Mouse (Mus musculus): Measurements from ENCODE around the gene Ipo9. TPM values are rescaled to one million over a fixed set of nuclear protein-coding genes. Genes with fewer than 3 reads are reported as not detected.

The Ipo9 gene
- polyA plus RNA-seq, 1 experiment from 2014 or later = 123 TPM

DNA sequence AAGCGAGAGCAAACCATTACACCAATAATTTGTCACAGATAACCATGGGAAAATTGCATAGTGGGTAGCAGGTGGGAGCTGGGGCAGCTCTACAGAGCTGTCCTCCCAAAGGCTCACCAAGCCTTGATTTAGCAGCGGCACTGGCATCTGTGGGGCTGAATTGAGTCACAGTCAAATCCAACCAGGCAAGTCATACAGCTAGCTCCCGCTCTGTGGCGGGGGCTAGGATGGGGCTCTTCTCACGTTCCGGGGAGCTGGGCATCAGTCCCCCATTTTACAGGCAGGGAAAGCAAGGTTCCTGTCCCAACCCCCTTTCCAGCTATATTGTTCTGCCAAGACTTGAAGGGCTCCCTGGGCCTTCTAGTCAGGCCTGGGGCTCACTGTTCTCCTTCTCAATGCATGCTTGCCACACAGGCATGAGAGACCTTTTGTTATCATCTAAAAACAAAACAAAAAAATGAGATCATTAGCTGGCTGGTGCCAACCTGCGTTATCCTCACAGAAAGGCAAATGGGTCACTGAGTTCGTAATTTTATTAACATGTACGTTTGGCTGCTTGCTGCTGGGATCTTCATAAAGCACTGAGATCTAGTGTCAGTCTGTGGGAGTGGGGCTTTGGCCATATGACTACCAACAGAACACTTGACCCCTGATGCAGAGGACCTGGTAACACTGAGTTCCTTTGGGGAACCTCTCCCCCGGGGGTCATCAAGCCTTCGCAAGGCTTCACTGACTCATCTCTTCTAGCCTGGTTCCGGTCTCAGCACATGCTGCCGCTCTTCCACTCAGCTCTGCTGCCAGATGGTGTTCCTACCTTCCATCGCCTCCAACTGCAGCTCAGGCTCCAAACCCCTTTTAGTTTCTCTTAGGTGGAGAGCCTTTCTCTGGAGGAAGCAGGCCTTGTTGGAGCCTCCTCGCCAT is 50.0 kb downstream of the Ipo9 start:
- no peaks in the 10 kb centered on the region for H3K27me3 ChIP-seq
- no peak for ATAC-seq (ENCODE audit: borderline replicate concordance, extremely low read depth, low FRiP score, low TSS enrichment)
- no peak overlapping the region for H3K4me2 ChIP-seq
- no peak overlapping the region for H3K4me3 ChIP-seq
- 72% methylated on average over 15 of the region's 15 CpGs for WGBS
- H3K4me1 ChIP-seq = peaks cover 2% of the 10 kb centered on the region
- no peak overlapping the region for H3K27ac ChIP-seq
- peaks cover 31% of the 10 kb centered on the region for H3K36me3 ChIP-seq
- H3K9me3 ChIP-seq = no peaks in the 10 kb centered on the region
- H3K9ac ChIP-seq = no peak overlapping the region

DNA sequence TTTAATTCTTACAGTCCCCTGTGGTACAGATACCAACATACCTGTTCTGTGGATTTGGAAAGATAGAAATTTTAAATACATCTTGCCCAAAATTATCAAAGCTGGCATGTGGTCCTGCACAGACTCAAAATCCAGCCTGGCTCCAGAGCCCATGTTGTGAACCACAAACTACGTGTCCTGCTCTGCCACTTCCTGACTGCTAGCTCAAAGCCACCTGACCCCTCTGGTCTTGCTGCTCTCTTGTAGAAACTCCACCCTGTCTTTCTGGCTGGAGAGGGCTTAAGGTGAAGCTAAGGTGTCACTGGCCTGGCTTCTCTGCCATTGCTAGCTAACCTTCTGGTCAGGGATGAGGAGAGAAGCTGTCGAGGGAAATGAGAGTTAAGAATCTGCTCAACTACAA is 51.3 kb downstream of the Ipo9 start:
- Histone ChIP-seq H3K36me3 (peaks cover 18% of the 10 kb centered on the region; the same call in 1 of the 2 replicates), H3K27ac (no peak overlapping the region), H3K4me3 (no peak overlapping the region), H3K4me2 (no peak overlapping the region), H3K9ac (no peak overlapping the region), H3K27me3 (no peaks in the 10 kb centered on the region), H3K9me3 (no peaks in the 10 kb centered on the region), H3K4me1 (peaks cover 12% of the 10 kb centered on the region)
- no peak for ATAC-seq (ENCODE audit: borderline replicate concordance, extremely low read depth, low FRiP score, low TSS enrichment)
- WGBS = 29% methylated on average over 2 of the region's 2 CpGs

DNA sequence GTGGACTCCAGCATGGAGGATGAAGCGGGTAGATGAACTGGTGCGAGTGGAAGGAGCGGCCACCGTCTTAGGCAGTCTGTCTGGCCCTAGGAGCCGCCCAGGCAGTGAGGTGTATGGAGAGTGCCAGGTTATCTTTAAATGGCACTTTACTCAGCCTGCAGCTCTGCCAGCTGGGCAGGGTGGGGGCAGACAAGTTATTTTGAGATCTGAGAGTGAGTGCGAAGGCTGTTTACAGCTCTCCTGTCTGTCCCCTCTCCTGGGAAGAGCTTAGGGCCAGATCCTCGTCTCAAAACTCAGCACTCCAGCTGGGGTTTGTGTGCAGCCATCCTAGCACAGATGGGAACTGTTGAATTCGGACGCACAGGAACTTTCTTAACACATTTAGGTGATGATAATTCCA is 51.7 kb downstream of the Ipo9 start:
- Histone ChIP-seq H3K4me3 (no peak overlapping the region), H3K4me2 (no peak overlapping the region), H3K9me3 (no peaks in the 10 kb centered on the region), H3K27me3 (no peaks in the 10 kb centered on the region), H3K27ac (no peak overlapping the region), H3K9ac (no peak overlapping the region), H3K36me3 (peaks cover 13% of the 10 kb centered on the region; the same call in 1 of the 2 replicates), H3K4me1 (peaks cover 16% of the 10 kb centered on the region)
- no peak for ATAC-seq (ENCODE audit: borderline replicate concordance, extremely low read depth, low FRiP score, low TSS enrichment)
- WGBS = 40% methylated on average over 9 of the region's 9 CpGs

DNA sequence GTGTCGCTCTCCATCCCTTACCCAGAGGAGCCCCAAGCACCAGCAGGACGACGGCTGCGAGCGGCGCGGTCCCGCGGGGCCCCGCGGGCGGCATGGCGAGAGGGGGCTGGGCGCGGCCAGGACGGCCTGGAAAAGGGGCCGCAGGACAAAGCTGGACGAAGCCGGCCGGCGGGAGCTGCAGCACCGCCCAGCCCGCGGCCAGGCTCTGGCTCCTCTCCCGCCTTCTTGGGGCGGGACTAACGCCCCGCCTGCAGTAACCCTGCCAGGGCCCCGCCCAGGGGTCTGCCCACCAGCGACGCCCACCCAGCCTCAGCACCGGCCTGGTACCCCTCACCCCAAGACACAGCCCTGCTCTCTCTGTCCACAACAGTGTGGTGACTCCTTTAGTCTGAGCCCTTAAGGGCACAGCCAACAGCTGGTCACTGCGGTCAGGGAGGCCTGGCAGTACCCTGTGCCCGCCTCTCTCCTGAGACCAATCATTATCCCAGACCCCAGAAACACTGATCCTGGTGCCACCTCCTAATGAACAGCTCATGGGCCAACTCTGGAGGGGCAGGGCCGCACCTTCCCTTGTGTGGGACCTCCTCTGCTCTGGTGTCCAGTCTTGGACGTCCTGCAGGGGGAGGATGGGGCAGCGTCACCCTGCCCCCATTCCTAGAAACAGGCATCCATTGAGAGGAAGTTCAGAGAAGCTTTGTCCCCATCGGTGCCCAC is 55.3 kb downstream of the Ipo9 start, which contains the start of gene Shisa4:
Shisa4 (minus strand) TSS at position 370 of the 714 bp plus-strand sequence.
- no peaks in the 10 kb centered on the region for H3K9me3 ChIP-seq
- peak; percentile 91 for ATAC-seq (ENCODE audit: borderline replicate concordance, extremely low read depth, low FRiP score, low TSS enrichment)
- WGBS = 2% methylated on average over 32 of the region's 38 CpGs
- peak within 1 kb of the TSS; percentile 76 for H3K9ac ChIP-seq
- H3K27ac ChIP-seq = peak within 1 kb of the TSS; percentile 46; the same call in 1 of the 2 replicates
- peak within 1 kb of the TSS; percentile 71 for H3K4me3 ChIP-seq
- H3K36me3 ChIP-seq = no peaks in the 10 kb centered on the region
- H3K4me2 ChIP-seq = peak within 1 kb of the TSS; percentile 95
- no peaks in the 10 kb centered on the region for H3K27me3 ChIP-seq
- H3K4me1 ChIP-seq = peaks cover 17% of the 10 kb centered on the region

DNA sequence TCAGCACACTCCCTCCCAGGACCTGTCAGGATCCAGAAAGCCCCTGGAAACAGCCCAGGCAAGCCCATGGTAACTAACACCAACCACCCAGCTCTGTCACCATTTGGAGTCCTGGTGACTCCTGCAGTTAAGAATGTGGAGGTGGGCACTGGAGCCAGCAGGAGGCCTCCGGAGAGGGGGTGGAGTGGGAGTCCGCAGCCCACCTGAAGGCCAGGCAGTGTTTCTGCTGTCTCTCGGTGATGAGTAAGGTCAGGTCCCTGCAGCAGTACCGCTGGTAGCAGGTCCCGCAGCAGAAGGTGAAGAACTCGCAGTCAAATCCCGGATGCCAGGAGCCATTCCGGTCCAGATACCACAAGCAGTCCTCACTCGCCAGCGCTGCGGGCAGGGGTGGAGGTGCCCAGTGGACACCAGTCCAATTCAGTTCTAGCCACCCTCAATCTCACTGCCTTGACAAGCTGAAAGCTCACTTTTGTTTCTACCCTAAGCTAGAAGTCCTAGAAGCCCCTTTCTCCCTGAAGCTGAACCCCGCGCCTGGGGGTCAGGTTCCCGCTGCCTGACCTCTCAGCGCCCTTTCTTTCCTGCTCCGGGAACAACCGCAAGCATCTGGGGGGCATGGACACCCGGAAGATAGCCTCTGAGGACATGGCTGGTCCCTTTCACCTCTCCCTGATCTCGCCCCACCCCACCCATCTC is 56.0 kb downstream of the Ipo9 start:
- peaks cover 24% of the 10 kb centered on the region for H3K4me1 ChIP-seq
- 2% methylated on average over 19 of the region's 19 CpGs for WGBS

DNA sequence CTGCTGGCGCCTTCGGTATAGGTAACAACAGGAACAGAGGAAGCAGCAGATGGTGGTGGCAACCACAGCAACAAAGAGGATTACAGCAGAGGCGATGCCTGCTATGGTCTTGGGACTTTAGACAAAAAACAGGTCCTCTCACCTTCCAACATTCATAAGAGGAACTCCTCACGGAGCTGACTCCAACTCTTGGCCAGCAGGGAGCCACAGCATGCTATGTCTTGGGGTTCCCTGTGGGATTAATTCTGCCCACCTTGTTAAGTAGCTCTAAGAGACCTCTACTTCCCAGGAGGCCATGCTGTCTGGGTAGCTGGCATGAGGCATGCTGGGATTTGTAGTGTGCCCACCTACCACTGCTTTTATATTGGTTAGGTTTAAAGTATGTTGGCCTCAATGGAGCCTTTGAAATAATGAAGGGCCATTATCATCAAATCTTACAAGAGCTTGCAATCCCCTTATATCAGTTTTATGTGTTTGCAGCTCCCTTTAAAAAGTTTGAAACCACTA is 57.1 kb downstream of the Ipo9 start:
- Histone ChIP-seq H3K4me3 (no peak overlapping the region), H3K9me3 (no peaks in the 10 kb centered on the region), H3K27ac (no peak overlapping the region), H3K36me3 (no peaks in the 10 kb centered on the region), H3K4me1 (peaks cover 35% of the 10 kb centered on the region), H3K4me2 (peak overlapping the region; percentile 95), H3K9ac (no peak overlapping the region), H3K27me3 (no peaks in the 10 kb centered on the region)
- WGBS = 77% methylated on average over 4 of the region's 4 CpGs
- no peak for ATAC-seq (ENCODE audit: borderline replicate concordance, extremely low read depth, low FRiP score, low TSS enrichment)

More for the DNA sequence above, 56.0 kb downstream of the Ipo9 start:
- Histone ChIP-seq H3K27me3 (no peaks in the 10 kb centered on the region), H3K36me3 (no peaks in the 10 kb centered on the region), H3K9me3 (no peaks in the 10 kb centered on the region), H3K4me3 (peak overlapping the region; percentile 71), H3K27ac (peak overlapping the region; percentile 46; the same call in 1 of the 2 replicates), H3K4me2 (peak overlapping the region; percentile 95), H3K9ac (peak overlapping the region; percentile 76)
- ATAC-seq (ENCODE audit: borderline replicate concordance, extremely low read depth, low FRiP score, low TSS enrichment) = no peak

DNA sequence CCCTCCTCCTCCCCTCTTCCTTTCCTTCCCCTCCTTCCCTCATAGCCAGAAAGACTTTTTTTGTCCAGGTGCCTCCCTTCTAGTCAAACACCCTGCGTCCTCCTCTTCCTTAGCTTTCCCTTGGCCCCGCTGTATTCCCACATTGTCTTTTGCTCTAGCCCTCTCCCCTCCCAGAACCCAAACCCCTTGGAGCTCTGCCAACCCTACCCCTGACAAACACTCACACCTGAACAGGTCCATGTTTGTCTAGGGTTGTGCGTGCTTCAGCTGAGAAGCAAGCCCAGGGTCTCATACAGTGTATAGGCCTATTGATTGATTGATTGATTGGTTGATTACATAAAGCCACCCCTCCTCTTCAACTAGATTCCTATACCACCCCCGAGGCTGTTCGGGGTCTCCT is 60.9 kb downstream of the Ipo9 start:
- no peaks in the 10 kb centered on the region for H3K9me3 ChIP-seq
- no peak for ATAC-seq (ENCODE audit: borderline replicate concordance, extremely low read depth, low FRiP score, low TSS enrichment)
- H3K36me3 ChIP-seq = no peaks in the 10 kb centered on the region
- WGBS = 66% methylated on average over 5 of the region's 5 CpGs
- no peak overlapping the region for H3K4me3 ChIP-seq
- peak overlapping the region; percentile 99; the same call in 1 of the 2 replicates for H3K4me2 ChIP-seq
- H3K27me3 ChIP-seq = no peaks in the 10 kb centered on the region
- H3K4me1 ChIP-seq = peaks cover 29% of the 10 kb centered on the region
- no peak overlapping the region for H3K9ac ChIP-seq
- no peak overlapping the region for H3K27ac ChIP-seq

DNA sequence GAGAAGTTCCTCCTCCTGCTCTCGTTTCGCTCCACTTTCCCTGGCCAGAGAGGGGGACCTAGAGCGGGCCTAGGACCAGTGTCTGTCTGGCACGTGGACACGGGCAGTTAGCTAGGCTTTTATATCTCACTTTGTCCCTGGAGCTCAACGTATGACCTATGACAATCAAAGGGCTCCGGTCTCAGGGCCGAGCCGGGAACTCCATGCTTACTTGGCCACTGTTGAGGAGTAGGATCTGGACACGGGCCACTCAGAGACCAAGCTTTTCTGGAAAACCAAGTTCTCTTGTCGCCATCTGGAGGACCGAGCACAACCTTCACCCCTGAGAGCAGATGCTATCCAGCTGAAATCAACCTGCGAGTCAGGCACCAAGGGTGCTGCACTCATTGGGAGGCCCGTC is 61.3 kb downstream of the Ipo9 start:
- H3K9ac ChIP-seq = peak overlapping the region; percentile 63
- no peaks in the 10 kb centered on the region for H3K36me3 ChIP-seq
- ATAC-seq (ENCODE audit: borderline replicate concordance, extremely low read depth, low FRiP score, low TSS enrichment) = peak; percentile 32; the same call in 1 of the 2 replicates
- no peaks in the 10 kb centered on the region for H3K27me3 ChIP-seq
- WGBS = 9% methylated on average over 14 of the region's 14 CpGs
- peaks cover 25% of the 10 kb centered on the region for H3K4me1 ChIP-seq
- no peaks in the 10 kb centered on the region for H3K9me3 ChIP-seq
- peak overlapping the region; percentile 99 for H3K4me2 ChIP-seq
- peak overlapping the region; percentile 48 for H3K4me3 ChIP-seq
- H3K27ac ChIP-seq = no peak overlapping the region

DNA sequence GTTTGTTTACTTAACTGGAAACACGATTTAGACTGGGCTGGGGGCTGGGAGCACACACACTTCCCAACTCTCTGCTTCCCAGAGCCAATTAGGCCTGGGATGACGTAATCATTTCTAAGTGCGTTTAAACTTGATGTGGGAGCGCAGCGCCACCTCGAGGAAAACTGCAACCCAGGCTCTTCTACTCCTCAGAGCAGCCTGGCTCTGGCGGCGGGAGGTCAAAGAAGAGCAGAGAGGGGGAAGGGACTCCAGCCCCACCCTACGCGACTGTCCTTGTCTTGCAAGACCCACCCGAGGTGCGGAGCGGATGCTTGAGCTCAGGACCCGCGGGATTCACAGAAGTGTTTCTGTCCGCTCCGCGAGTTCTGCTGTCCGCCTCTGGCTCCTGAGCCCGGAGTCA is 62.1 kb downstream of the Ipo9 start:
- WGBS = under 1% methylated on average over 20 of the region's 20 CpGs

DNA sequence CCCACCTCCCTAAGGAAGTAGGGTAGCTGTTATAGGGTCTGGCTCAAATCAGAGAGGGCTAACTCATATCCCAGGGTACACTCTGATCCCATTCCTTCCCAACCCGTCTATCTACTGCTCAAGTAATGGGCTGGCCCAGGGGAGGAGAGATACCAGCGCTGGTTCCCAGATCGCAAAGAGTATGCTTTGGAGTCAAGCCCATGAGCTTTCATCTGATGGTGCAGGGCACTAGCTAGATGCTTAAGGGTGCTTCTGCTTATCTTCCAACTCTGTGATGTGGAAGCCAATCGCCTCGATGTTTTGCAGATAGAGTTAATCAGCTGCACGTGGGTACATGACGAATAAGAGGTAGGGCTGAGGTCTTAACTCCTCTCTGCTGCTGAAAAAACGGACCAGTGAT is 62.7 kb downstream of the Ipo9 start:
- H3K4me1 ChIP-seq = peaks cover 22% of the 10 kb centered on the region
- H3K27ac ChIP-seq = no peak overlapping the region
- 55% methylated on average over 8 of the region's 8 CpGs for WGBS
- no peaks in the 10 kb centered on the region for H3K36me3 ChIP-seq
- H3K4me3 ChIP-seq = no peak overlapping the region
- no peak for ATAC-seq (ENCODE audit: borderline replicate concordance, extremely low read depth, low FRiP score, low TSS enrichment)
- no peak overlapping the region for H3K4me2 ChIP-seq
- no peaks in the 10 kb centered on the region for H3K27me3 ChIP-seq
- H3K9me3 ChIP-seq = no peaks in the 10 kb centered on the region
- H3K9ac ChIP-seq = no peak overlapping the region

More for the DNA sequence above, 62.1 kb downstream of the Ipo9 start:
- Histone ChIP-seq H3K9me3 (no peaks in the 10 kb centered on the region), H3K27me3 (no peaks in the 10 kb centered on the region), H3K36me3 (no peaks in the 10 kb centered on the region), H3K9ac (peak overlapping the region; percentile 63), H3K4me2 (peak overlapping the region; percentile 99), H3K4me1 (peaks cover 22% of the 10 kb centered on the region), H3K4me3 (peak overlapping the region; percentile 48), H3K27ac (no peak overlapping the region)
- peak; percentile 66 for ATAC-seq (ENCODE audit: borderline replicate concordance, extremely low read depth, low FRiP score, low TSS enrichment)

DNA sequence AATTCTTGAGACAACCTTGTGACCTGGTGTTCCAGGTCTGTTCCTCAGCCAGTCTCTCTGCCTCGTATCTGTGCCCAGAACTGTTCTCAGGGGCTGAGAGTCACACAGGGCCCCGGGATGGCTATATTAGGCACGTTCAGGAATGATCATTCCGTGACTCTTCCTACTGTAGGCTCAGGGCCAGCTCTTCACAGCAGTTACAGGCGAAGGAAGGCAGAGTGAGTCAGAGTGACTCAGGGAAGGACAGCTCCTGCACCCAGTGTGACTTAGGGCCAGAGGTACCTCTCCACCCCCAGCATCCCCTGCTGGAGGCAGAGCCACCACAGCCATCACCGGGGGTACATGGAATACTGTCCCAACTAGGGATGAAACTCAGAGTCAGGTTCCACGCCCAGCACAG is 63.3 kb downstream of the Ipo9 start:
- Histone ChIP-seq H3K4me2 (no peak overlapping the region), H3K27me3 (no peaks in the 10 kb centered on the region), H3K9ac (no peak overlapping the region), H3K4me3 (no peak overlapping the region), H3K27ac (no peak overlapping the region), H3K4me1 (peaks cover 22% of the 10 kb centered on the region), H3K9me3 (no peaks in the 10 kb centered on the region), H3K36me3 (no peaks in the 10 kb centered on the region)
- WGBS = 78% methylated on average over 7 of the region's 7 CpGs
- no peak for ATAC-seq (ENCODE audit: borderline replicate concordance, extremely low read depth, low FRiP score, low TSS enrichment)
